Mouse (Mus musculus): ENCODE measurements around the gene Enox1.

Gene Enox1

DNA sequence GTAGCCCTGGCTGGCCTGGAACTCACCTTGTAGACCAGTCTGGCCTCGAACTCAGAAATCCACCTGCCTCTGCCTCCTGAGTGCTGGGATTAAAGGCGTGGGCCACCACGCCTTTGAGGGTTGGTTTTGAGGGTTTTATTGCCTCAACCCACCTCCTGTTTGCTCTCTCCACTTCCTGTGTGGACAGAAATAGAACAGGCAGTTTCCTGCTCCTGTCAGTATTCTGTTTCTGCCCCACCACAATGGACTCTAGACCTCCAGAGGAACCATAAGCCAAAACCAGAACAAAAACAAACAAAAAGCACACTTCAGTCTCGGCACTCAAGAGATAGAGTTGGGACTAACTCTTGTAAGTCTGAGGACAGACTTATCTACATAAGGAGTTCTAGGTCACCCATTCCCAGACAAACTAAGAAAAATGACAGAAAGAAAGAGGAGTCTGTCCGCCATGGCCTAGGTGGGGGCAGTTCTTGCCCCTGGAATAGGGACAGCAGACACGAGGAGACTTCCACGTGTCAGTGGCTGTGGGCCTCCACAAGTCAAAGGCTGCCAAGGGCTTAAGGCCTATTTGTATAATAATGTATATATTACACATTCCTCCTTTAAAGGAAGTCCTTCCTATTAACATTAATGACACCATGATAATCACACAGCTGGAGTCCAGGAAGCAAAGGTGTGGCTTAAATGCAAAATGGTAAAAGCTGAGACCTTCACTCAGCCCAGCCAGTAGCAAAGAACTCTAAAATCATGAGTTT, 362.6 kb downstream of the Enox1 start:
- no peak for TF ChIP-seq GATA4 (IDR thresholded peaks at IDR 0.05; ENCODE audit: insufficient replicate concordance, low read length)

DNA sequence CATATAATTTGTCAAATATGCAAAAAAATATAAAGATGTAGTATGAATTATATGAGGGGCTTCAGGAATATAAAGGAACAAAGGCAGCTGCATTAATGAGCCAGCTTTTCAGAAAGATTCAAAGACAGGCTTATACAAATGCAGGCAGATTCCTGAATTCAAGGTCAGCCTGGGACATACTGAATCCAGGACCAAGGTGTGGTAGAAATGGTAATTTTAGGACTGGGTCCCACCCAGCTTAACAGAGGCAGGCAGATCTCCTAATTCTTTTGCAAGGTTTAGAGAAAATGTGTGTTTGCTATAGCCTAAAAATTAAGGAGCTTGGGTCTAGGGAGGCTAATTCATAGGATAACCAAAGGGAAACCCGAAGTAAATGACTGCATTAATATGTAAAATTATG, 363.1 kb downstream of the Enox1 start:
- no peak for TF ChIP-seq GATA4 (IDR thresholded peaks at IDR 0.05; ENCODE audit: insufficient replicate concordance, low read length)

DNA sequence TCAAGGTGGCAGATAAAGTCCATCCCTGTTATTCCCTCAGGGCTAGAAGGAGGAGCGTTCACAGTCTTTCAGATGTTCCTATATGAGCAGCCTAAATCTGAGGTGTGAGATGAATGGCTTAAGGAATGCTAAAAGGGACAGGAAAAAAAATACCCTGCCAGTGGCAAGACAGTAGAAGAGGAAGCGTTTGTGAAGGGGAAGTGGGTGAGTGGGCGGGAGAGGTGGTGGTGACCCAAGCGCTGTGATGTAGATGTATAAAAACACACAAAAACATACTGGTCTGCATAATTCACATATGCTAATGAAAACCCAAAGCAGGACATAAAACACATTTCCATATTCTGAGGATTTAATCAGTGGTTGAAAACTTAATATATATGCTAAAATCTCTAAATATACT, 367.7 kb downstream of the Enox1 start:
- TF ChIP-seq GATA4 (IDR thresholded peaks at IDR 0.05; ENCODE audit: insufficient replicate concordance, low read length), result no peak

DNA sequence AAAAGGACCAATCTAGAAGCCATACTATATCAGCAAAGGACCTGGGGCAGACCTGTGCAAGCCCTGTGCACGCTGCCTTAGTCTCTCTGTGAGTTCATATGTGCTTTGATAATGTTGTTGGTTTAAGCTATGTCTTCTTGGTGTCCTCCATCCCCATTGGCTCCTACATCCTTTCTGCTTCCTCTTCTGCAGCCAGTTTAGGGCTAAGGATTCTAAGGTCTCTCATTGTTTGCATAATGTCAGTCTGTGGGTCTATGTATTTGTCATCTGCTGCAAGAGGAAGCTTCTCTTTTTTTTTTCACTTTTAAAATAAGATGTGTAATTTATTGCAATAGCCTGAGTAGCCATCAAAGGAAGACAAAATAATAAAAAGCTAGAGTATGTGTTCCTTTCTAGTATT, 369.7 kb downstream of the Enox1 start:
- no peak for TF ChIP-seq GATA4 (IDR thresholded peaks at IDR 0.05; ENCODE audit: insufficient replicate concordance, low read length)

DNA sequence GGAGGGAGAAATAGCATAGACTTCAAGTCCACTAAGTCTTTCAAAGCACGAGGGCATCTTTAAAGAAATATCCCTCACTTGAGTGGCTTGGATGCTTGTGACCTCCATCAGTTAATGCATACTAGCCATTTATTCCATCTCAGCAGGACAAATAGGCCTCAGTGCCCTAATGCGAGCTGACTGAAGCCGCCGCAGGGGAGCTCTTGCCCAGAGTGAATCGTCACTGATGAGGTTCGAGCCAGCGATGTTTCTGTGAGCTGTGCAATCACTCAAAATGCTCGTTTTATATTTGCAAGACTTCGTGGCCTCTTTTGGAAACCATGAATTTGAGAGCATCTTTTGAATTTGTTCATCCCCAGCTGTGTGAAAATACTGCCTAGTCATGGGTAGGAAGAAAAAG, 372.6 kb downstream of the Enox1 start:
- TF ChIP-seq GATA4 (IDR thresholded peaks at IDR 0.05; ENCODE audit: insufficient replicate concordance, low read length), result no peak

DNA sequence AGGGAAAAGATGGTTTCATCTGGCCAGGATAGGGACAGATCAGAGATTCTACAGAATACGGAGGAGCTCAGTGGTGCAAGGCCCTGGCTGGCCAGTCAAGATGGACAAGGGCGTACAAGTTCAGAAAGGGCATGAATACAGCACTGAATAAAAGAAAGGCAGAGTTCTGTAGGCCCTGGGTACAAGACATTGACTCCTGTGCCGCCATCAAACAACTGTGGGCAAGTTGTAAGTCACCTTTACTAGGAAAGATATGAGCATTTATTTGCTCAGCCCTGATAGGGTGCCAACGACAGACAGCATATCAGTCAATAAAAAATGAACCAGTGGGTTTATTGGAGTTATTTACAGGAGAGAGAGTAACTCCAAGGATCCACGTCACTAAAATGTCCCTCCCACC, 373.1 kb downstream of the Enox1 start:
- TF ChIP-seq GATA4 (IDR thresholded peaks at IDR 0.05; ENCODE audit: insufficient replicate concordance, low read length), result no peak

DNA sequence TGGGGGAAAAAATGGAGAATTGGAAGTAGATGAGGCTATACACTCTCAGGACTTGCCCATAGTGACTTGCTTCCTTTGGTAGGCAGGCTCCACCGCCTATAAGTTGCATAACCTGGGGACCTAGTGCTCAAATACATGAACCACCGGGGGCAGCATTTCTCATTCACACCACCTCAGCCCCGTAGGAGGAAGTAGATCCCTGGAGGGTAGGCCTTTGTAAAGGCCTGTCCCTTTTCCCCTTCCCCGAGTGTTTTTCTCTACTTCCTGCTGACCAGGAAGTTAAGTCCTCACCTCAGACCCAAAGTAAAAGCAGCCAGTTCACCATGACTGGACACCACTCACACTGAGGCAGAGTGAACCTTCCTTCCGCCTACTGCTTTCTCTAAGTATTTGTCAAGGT, 377.1 kb downstream of the Enox1 start:
- no peak for TF ChIP-seq GATA4 (IDR thresholded peaks at IDR 0.05; ENCODE audit: insufficient replicate concordance, low read length)

DNA sequence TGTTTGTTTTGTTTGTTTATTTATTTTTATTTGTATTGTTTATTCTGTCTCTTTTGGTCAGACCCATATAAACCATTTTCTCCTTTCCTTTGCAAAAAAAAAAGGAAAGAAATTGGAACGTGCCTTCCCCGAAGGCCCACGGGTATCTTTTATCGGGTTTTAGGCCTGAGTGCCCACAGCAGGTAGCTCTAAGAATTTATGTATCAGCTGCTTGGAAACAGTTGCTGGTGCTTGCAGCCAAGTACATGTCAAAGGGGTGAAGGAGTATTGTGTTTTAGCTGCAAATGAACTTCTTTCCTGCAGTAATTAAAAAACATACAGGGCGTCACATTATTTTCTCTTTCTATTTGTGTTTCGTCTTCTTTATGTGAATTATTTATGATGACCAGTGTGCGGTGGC, 377.6 kb downstream of the Enox1 start:
- no peak for TF ChIP-seq GATA4 (IDR thresholded peaks at IDR 0.05; ENCODE audit: insufficient replicate concordance, low read length)

DNA sequence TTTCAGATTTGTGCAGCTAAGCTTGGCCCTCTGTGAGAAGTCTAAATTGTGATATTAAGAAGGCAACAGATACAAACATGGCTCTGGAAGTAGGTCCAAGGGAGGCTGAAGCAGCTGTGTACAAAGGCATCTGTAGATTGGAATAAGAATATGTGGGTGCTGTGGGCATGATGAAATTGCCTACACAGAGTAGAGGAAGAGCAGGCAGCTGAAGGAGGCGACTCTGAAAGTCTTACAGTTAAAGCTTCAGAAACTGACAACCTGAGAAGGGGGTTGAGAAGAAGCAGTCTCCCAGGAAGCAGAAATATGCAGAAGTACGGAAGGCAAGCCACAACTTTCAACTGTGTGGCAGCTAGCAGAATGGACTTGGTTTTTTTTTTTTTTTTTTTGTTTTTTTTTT, 380.0 kb downstream of the Enox1 start:
- TF ChIP-seq GATA4 (IDR thresholded peaks at IDR 0.05; ENCODE audit: insufficient replicate concordance, low read length), result no peak

DNA sequence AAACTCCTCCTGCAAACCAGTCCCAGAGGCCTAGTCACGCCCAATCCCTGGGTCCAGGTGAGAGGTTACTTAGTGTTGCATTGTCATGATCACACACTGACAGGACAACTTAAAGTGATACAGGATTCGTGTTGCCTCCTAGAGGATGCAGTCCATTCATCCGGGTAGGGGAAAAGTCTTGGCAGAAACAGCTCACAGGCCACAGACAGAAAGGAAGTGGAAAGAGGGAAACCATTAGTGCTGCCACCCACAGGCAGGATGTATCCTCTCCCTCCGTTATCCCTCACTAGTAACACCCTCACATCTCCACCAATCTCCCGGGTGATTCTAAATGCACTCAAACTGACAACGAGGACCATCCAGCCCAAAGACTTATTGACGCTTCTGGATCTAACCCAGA, 385.4 kb downstream of the Enox1 start:
- no peak for TF ChIP-seq GATA4 (IDR thresholded peaks at IDR 0.05; ENCODE audit: insufficient replicate concordance, low read length)

DNA sequence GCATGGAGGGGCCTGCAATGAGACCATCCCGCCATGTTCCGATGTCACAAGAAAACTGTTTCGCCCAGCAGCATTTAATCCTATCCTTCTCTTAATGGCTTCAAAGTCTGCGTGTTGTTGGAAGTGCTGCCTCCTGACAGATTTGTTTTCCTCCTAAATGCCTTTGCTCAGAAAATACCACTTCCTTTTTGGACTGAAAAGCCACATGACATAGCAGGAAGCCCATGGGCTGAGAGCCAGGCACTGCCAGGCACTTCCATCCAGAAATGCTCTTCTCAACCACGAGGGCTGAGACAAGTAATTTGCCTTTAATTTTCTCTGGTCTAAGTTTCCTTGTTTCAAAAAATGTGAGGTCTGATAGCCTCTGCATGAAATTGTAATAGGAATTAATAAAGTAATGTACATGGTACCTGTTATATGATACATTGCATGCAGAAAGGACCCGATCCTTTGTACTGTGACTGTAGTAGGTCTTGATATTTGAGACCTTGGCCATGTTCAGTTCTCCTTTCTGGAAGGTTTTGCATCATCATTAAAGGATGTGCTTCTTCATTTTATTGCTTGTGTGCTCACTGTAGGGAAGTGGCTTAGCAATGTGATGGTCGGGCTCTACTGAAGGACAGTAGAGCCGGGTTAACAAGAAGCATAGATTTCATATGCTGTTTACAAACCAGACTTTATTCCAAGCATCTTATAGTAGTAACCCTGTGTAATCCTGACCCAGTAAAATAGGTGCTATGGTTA, 390.1 kb downstream of the Enox1 start:
- TF ChIP-seq GATA4 (IDR thresholded peaks at IDR 0.05; ENCODE audit: insufficient replicate concordance, low read length), result no peak

DNA sequence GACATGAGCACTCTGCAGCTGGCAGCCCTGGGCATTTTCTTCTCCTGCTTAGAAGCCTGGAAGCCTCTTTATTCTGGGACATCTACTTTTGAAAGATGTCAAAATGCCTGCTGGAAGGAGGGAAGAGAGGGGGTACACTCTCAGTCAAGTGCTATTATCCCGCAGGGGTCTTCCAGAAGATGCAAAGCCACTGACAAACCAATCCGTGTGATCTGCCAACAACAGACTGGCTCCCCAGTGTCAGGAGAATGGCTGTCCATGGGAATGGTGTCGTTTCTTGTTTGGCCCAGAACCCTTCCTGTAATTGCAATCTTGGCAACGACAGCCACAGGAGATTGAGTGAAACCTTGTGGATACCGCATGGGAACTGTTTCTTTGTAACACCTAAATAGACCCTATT, 390.8 kb downstream of the Enox1 start:
- TF ChIP-seq GATA4 (IDR thresholded peaks at IDR 0.05; ENCODE audit: insufficient replicate concordance, low read length), result no peak

DNA sequence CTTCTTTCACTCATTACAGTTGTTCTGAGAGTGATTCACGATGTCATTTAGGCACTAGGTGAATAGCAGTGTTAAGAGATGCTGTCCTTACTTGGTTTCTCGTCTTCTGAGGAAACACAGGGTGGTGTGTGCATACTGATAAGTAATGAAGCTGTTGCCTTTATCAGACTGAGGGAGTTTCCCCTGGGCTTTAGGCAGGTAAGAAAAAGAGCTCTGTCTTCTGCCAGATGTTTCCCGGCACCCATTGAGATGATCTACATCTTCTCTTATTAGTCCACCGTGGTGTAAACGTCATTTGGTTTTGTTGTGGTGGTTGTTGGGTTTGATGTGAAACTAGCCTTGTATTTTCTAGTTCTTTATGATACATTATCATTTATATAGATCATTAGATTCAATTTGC, 392.4 kb downstream of the Enox1 start:
- TF ChIP-seq GATA4 (IDR thresholded peaks at IDR 0.05; ENCODE audit: insufficient replicate concordance, low read length), result no peak

DNA sequence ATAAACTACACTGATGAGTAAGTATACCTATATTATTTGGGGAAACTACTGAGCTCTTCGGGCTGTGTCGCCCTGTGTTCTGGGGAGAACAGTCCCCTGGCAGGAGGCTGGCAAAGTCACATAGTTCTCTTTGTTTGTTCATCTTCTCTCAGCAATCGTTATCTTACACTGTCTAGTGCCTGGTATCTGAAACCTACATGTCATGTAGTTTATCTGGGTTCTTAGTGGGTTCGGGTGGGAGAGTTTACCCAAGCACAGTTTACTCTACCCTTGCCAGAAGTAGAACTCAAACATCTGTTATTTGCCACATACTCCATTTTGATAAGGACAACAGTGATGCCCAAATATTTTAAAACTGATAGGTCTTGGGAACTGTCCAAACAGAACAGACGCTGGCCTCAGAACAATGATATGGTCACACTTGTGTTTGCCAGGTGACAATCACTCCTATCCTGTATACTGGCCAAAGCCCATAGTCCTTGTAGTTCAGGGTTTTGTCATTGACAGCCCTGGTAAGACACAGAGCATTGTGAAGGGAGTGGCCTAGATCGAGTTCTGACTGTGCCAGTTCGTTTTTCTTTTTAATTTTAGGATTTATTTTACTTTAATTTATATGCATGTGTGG, 401.0 kb downstream of the Enox1 start:
- TF ChIP-seq GATA4 (IDR thresholded peaks at IDR 0.05; ENCODE audit: insufficient replicate concordance, low read length), result no peak

DNA sequence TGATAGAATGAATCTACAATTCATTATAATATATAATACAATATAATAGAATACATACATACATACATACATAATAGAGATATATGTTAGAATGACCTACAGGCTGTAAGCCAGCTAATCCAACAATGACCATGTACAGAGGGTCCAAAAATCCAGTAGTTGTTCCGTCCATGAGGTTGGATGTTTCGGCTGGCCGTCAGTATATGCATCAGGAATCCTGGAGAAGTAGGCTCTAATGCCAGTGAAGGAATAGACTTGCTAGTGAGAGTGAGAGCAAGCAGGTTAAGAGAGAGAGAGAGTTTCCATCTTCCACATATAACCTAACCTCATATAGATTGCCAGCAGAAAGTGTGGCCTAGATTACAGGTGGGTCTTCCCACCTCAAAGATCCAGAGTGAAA, 402.3 kb downstream of the Enox1 start:
- TF ChIP-seq GATA4 (IDR thresholded peaks at IDR 0.05; ENCODE audit: insufficient replicate concordance, low read length), result no peak

DNA sequence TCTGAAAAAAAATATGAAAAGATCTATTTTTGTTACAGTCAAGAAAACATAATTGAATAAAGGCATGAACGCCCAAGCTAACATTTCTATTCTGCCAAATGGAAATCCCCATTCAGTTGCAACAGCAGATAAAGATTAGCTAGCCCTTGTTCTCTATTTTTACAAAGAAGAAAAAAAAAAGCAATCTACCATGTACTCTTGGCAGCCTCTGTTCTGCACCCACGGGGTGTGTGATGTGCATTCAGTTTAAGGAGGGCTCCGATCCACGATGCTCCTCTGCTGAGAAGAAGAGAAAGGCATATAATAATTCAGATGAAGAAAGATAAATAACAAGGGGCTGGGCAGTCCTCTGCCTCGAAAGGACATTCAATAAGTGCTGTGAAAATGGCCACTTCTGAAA, 403.2 kb downstream of the Enox1 start:
- TF ChIP-seq GATA4 (IDR thresholded peaks at IDR 0.05; ENCODE audit: insufficient replicate concordance, low read length), result no peak
